23 mouse cellular contexts compared by ENCODE assay signal in genomic region chr9:20517727-20518126, GRCm38 (mm10). TPM values are rescaled to one million over a fixed set of nuclear protein-coding genes. Genes with fewer than 3 reads are reported as not detected.
DNase-seq lines count a peak whose midpoint lies in the region; ATAC-seq and TF ChIP-seq lines count a peak whose summit lies in the region.
"Had no signal": no experiment of that assay in that cellular context is flagged by ENCODE, and none has a peak within 500 bp of the region (broad histone marks: within the 10 kb centered on the region; RNA-seq: fewer than 3 reads in every experiment).

No protein-coding gene starts in this region.

- H3K4me1 ChIP-seq in hindbrain, embryonic 14.5 days (replicated peaks; ENCODE audit: control insufficient read depth, insufficient read depth, low read length) = peaks cover 31% of the 10 kb centered on the region
- peaks cover 17% of the 10 kb centered on the region for H3K4me1 ChIP-seq in hindbrain, postnatal 0 days (ENCODE audit: insufficient read depth, low read length)
- H3K4me1 ChIP-seq in lung, postnatal 0 days (ENCODE audit: insufficient read depth, low read depth, low read length) = peaks cover 13% of the 10 kb centered on the region; the same call in 1 of the 2 replicates
- H3K4me1 ChIP-seq in midbrain, embryonic 13.5 days (replicated peaks) = peaks cover 76% of the 10 kb centered on the region
- H3K4me1 ChIP-seq in midbrain, embryonic 10.5 days = peaks cover 27% of the 10 kb centered on the region
- H3K4me1 ChIP-seq in MEL (ENCODE audit: control insufficient read depth in 1 of 2, insufficient read depth in 2 of 2, low read length in 2 of 2) = peaks cover 30 to 48% of the 10 kb centered on the region in 2 experiments

- 94% methylated on average over 1 of the region's 1 CpGs for WGBS in hindbrain, embryonic 14.5 days
- 95% methylated on average over 1 of the region's 1 CpGs for WGBS in hindbrain, postnatal 0 days
- 85% methylated on average over 1 of the region's 1 CpGs for WGBS in lung, postnatal 0 days
- WGBS in midbrain, embryonic 13.5 days = 92% methylated on average over 1 of the region's 1 CpGs
- WGBS in midbrain, embryonic 10.5 days = 97% methylated on average over 1 of the region's 1 CpGs

- TF ChIP-seq EP300 in lung, postnatal 0 days (IDR thresholded peaks at IDR 0.05) = no peak
- peak; percentile 59; a peak in 3 of 4 replicates for TF ChIP-seq EP300 in MEL (IDR thresholded peaks at IDR 0.05; ENCODE audit: low read depth in 1 of 2, low read length in 2 of 2)

- H3K4me2 ChIP-seq in hindbrain, embryonic 14.5 days (replicated peaks) = peak overlapping the region; percentile 96; the same call in 1 of the 2 replicates
- H3K4me2 ChIP-seq in hindbrain, postnatal 0 days (ENCODE audit: low read depth, low read length) = no peak overlapping the region
- no peak overlapping the region for H3K4me2 ChIP-seq in lung, postnatal 0 days (replicated peaks; ENCODE audit: low read depth, low read length)
- no peak overlapping the region for H3K4me2 ChIP-seq in midbrain, embryonic 13.5 days (replicated peaks)

- TF ChIP-seq CTCF in hindbrain, postnatal 0 days (IDR thresholded peaks at IDR 0.05; ENCODE audit: low read depth) = no peak
- TF ChIP-seq CTCF in lung, postnatal 0 days (IDR thresholded peaks at IDR 0.05) = no peak
- TF ChIP-seq CTCF in MEL (IDR thresholded peaks at IDR 0.05 in 2 of 3, conservative IDR thresholded peaks at IDR 0.05 in 1 of 3; ENCODE audit: control insufficient read depth in 1 of 3, insufficient read depth in 1 of 3, low read depth in 2 of 3, low read length in 3 of 3, poor library complexity in 1 of 3, severe bottlenecking in 1 of 3) = no peak

- H3K9ac ChIP-seq in hindbrain, embryonic 14.5 days = no peak overlapping the region
- H3K9ac ChIP-seq in hindbrain, postnatal 0 days (replicated peaks; ENCODE audit: low read length) = no peak overlapping the region
- H3K9ac ChIP-seq in lung, postnatal 0 days (replicated peaks; ENCODE audit: low read depth) = no peak overlapping the region
- H3K9ac ChIP-seq in midbrain, embryonic 13.5 days (replicated peaks) = no peak overlapping the region
- no peak overlapping the region for H3K9ac ChIP-seq in MEL (ENCODE audit: control insufficient read depth, low read depth, low read length, poor library complexity, severe bottlenecking)

- DNase-seq in hindbrain, embryonic 14.5 days (ENCODE audit: low spot score) = no peak
- no peak for DNase-seq in hindbrain, postnatal 0 days (ENCODE audit: low spot score)
- no peak for DNase-seq in lung, postnatal 0 days (ENCODE audit: low spot score)
- DNase-seq in lung, postnatal 36 days = no peak
- DNase-seq in midbrain, embryonic 10.5 days (ENCODE audit: low spot score) = no peak
- DNase-seq in MEL (ENCODE audit: low read depth, low spot score) = peak; percentile 48
- DNase-seq in heart, postnatal 14 days = no peak
- DNase-seq: adrenal gland, adult 2 months; adrenal gland, adult 8-10 months; adrenal gland, postnatal 10 days; adrenal gland, postnatal 14 days; adrenal gland, postnatal 25 days; adrenal gland, postnatal 36 days; B cell, adult 2 months; cerebellum, adult 11 months; cerebellum, adult 11-12 months; cerebellum, adult 18-20 months had no signal

- no peaks in the 10 kb centered on the region for H3K27me3 ChIP-seq in hindbrain, embryonic 14.5 days (ENCODE audit: control insufficient read depth, insufficient read depth, low read length)
- no peaks in the 10 kb centered on the region for H3K27me3 ChIP-seq in hindbrain, postnatal 0 days (ENCODE audit: insufficient read depth, low read length)
- H3K27me3 ChIP-seq in lung, postnatal 0 days (replicated peaks; ENCODE audit: insufficient read depth, low read length) = no peaks in the 10 kb centered on the region
- H3K27me3 ChIP-seq in midbrain, embryonic 13.5 days = no peaks in the 10 kb centered on the region
- no peaks in the 10 kb centered on the region for H3K27me3 ChIP-seq in midbrain, embryonic 10.5 days (ENCODE audit: low read depth, poor library complexity, severe bottlenecking)
- H3K27me3 ChIP-seq in MEL (ENCODE audit: control insufficient read depth in 1 of 2, insufficient read depth in 2 of 2, low read length in 2 of 2) = no peaks in the 10 kb centered on the region
- H3K27me3 ChIP-seq: CH12.LX, Patski had no signal

- no peak for TF ChIP-seq POLR2A in MEL (IDR thresholded peaks at IDR 0.05; ENCODE audit: control insufficient read depth in 1 of 2, insufficient read depth in 1 of 2, low read depth in 1 of 2, low read length in 2 of 2, poor library complexity in 1 of 2)

- H3K27ac ChIP-seq in hindbrain, embryonic 14.5 days = no peak overlapping the region
- H3K27ac ChIP-seq in hindbrain, postnatal 0 days = no peak overlapping the region
- no peak overlapping the region for H3K27ac ChIP-seq in lung, postnatal 0 days (ENCODE audit: low read length)
- no peak overlapping the region for H3K27ac ChIP-seq in midbrain, embryonic 13.5 days
- H3K27ac ChIP-seq in midbrain, embryonic 10.5 days (replicated peaks) = no peak overlapping the region
- no peak overlapping the region for H3K27ac ChIP-seq in MEL (ENCODE audit: control insufficient read depth, low read depth, low read length)

- no peak for TF ChIP-seq RAD21 in MEL (IDR thresholded peaks at IDR 0.05; ENCODE audit: low read depth, low read length)

- ATAC-seq in hindbrain, embryonic 14.5 days (ENCODE audit: low FRiP score) = no peak
- no peak for ATAC-seq in hindbrain, postnatal 0 days
- no peak for ATAC-seq in lung, postnatal 0 days
- ATAC-seq in midbrain, embryonic 13.5 days = no peak
- ATAC-seq: activated CD4-positive, CD25-positive, alpha-beta regulatory T cell, adult 4 months; CD4-positive, CD25-positive, alpha-beta regulatory T cell, adult 4 months; Patski had no signal

- intact Hi-C loops in heart, postnatal 14 days (cut with DNase I) = no loop called here

- H3K4me3 ChIP-seq in hindbrain, embryonic 14.5 days (replicated peaks; ENCODE audit: low read length) = no peak overlapping the region
- H3K4me3 ChIP-seq in hindbrain, postnatal 0 days (ENCODE audit: low read length) = no peak overlapping the region
- H3K4me3 ChIP-seq in lung, postnatal 0 days (ENCODE audit: low read depth, low read length) = 0 out of 2 replicates have a peak overlapping the region, but pooled peaks have one; percentile 12
- 0 out of 2 replicates have a peak overlapping the region, but pooled peaks have one; percentile 1 for H3K4me3 ChIP-seq in midbrain, embryonic 13.5 days (replicated peaks)
- H3K4me3 ChIP-seq in midbrain, embryonic 10.5 days = no peak overlapping the region
- no peak overlapping the region for H3K4me3 ChIP-seq in MEL (ENCODE audit: control insufficient read depth in 1 of 2, insufficient read depth in 1 of 2, low read depth in 2 of 2, low read length in 2 of 2)

- H3K36me3 ChIP-seq in hindbrain, embryonic 14.5 days (replicated peaks; ENCODE audit: control insufficient read depth, insufficient read depth) = peaks cover 49% of the 10 kb centered on the region
- H3K36me3 ChIP-seq in hindbrain, postnatal 0 days (ENCODE audit: insufficient read depth, low read length) = peaks cover 12% of the 10 kb centered on the region; the same call in 1 of the 2 replicates
- 0 out of 2 replicates have a peak, but pooled peaks cover 5% of the 10 kb centered on the region for H3K36me3 ChIP-seq in lung, postnatal 0 days (ENCODE audit: insufficient read depth, low read length)
- peaks cover 34% of the 10 kb centered on the region for H3K36me3 ChIP-seq in midbrain, embryonic 13.5 days
- H3K36me3 ChIP-seq in midbrain, embryonic 10.5 days = peaks cover 69% of the 10 kb centered on the region
- peaks cover 36 to 65% of the 10 kb centered on the region in 2 experiments for H3K36me3 ChIP-seq in MEL (ENCODE audit: control insufficient read depth in 1 of 2, insufficient read depth in 2 of 2, low read length in 2 of 2)

- H3K79me2 ChIP-seq in MEL (ENCODE audit: control insufficient read depth, insufficient read depth, low read length, poor library complexity) = peaks cover 50% of the 10 kb centered on the region

- H3K9me3 ChIP-seq in hindbrain, embryonic 14.5 days (ENCODE audit: control insufficient read depth, low read length) = no peaks in the 10 kb centered on the region
- H3K9me3 ChIP-seq in hindbrain, postnatal 0 days (ENCODE audit: low read length) = no peaks in the 10 kb centered on the region
- no peaks in the 10 kb centered on the region for H3K9me3 ChIP-seq in lung, postnatal 0 days (ENCODE audit: low read length)
- no peaks in the 10 kb centered on the region for H3K9me3 ChIP-seq in midbrain, embryonic 13.5 days
- H3K9me3 ChIP-seq in midbrain, embryonic 10.5 days (replicated peaks) = no peaks in the 10 kb centered on the region
- no peaks in the 10 kb centered on the region for H3K9me3 ChIP-seq in MEL (replicated peaks; ENCODE audit: insufficient read depth, low read length)
- H3K9me3 ChIP-seq: G1E had no signal

RNA-seq across cellular contexts. Expression of gene Zfp266, which starts 3.5 kb away (rescaled TPM):
- 90.6 and 92.2 TPM in 2 replicates for polyA plus RNA-seq in hindbrain, embryonic 14.5 days (2014; fragmentation: Nextera tagmentation; extraction: Ambion mirVana)
- 67.5 and 83.3 TPM in 2 replicates for total RNA-seq in hindbrain, postnatal 0 days (2014; rRNA removed)
- 50.9 and 51.4 TPM in 2 replicates for polyA plus RNA-seq in hindbrain, postnatal 0 days (2015; fragmentation: Nextera tagmentation; extraction: Ambion mirVana)
- polyA plus RNA-seq in lung, postnatal 0 days (2015; fragmentation: Nextera tagmentation; extraction: Ambion mirVana) = 63.8 and 73.4 TPM in 2 replicates
- 143 and 151 TPM in 2 replicates for polyA plus RNA-seq in midbrain, embryonic 13.5 days (2015; fragmentation: Nextera tagmentation; extraction: Ambion mirVana)
- 117 and 139 TPM in 2 replicates for polyA plus RNA-seq in midbrain, embryonic 10.5 days (2016; fragmentation: Nextera tagmentation; extraction: Ambion mirVana)
- total RNA-seq in MEL (2012; rRNA removed) = 68.1 and 88.0 TPM in 2 replicates
- 10 to 100 TPM; 30.7 to 31.5 TPM for polyA plus RNA-seq in MEL (2012; ENCODE audit: insufficient read depth in 1 of 2, insufficient read length in 2 of 2, low read depth in 1 of 2, low replicate concordance in 2 of 2, missing spikeins in 1 of 2)
- total RNA-seq in heart, postnatal 14 days (2021) = 10 to 100 TPM; 32.2 to 36.1 TPM

RNA-seq across cellular contexts. Expression of gene Zfp426, which starts 25.2 kb away (rescaled TPM):
- polyA plus RNA-seq in hindbrain, embryonic 14.5 days (2014; fragmentation: Nextera tagmentation; extraction: Ambion mirVana) = 37.3 and 39.4 TPM in 2 replicates
- 48.3 and 57.1 TPM in 2 replicates for total RNA-seq in hindbrain, postnatal 0 days (2014; rRNA removed)
- polyA plus RNA-seq in hindbrain, postnatal 0 days (2015; fragmentation: Nextera tagmentation; extraction: Ambion mirVana) = 22.1 and 23.3 TPM in 2 replicates
- 14.8 and 17.5 TPM in 2 replicates for polyA plus RNA-seq in lung, postnatal 0 days (2015; fragmentation: Nextera tagmentation; extraction: Ambion mirVana)
- 33.1 and 35.4 TPM in 2 replicates for polyA plus RNA-seq in midbrain, embryonic 13.5 days (2015; fragmentation: Nextera tagmentation; extraction: Ambion mirVana)
- 27.3 and 31.3 TPM in 2 replicates for polyA plus RNA-seq in midbrain, embryonic 10.5 days (2016; fragmentation: Nextera tagmentation; extraction: Ambion mirVana)
- total RNA-seq in MEL (2012; rRNA removed) = 32.1 and 41.5 TPM in 2 replicates
- polyA plus RNA-seq in MEL (2012; ENCODE audit: insufficient read depth in 1 of 2, insufficient read length in 2 of 2, low read depth in 1 of 2, low replicate concordance in 2 of 2, missing spikeins in 1 of 2) = 10 to 100 TPM in 1 of 2 experiments, not detected in 1; 30.7 TPM
- 10 to 100 TPM; 12.4 to 13.1 TPM for total RNA-seq in heart, postnatal 14 days (2021)

RNA-seq across cellular contexts. Expression of gene Zfp26, which starts 57.8 kb away (rescaled TPM):
- polyA plus RNA-seq in hindbrain, embryonic 14.5 days (2014; fragmentation: Nextera tagmentation; extraction: Ambion mirVana) = 21.9 and 25.5 TPM in 2 replicates
- total RNA-seq in hindbrain, postnatal 0 days (2014; rRNA removed) = 21.4 and 22.1 TPM in 2 replicates
- polyA plus RNA-seq in hindbrain, postnatal 0 days (2015; fragmentation: Nextera tagmentation; extraction: Ambion mirVana) = 8.0 and 11.2 TPM in 2 replicates
- polyA plus RNA-seq in lung, postnatal 0 days (2015; fragmentation: Nextera tagmentation; extraction: Ambion mirVana) = 6.8 and 9.5 TPM in 2 replicates
- polyA plus RNA-seq in midbrain, embryonic 13.5 days (2015; fragmentation: Nextera tagmentation; extraction: Ambion mirVana) = 17.5 and 20.1 TPM in 2 replicates
- polyA plus RNA-seq in midbrain, embryonic 10.5 days (2016; fragmentation: Nextera tagmentation; extraction: Ambion mirVana) = 20.5 and 23.3 TPM in 2 replicates
- 50.5 and 52.5 TPM in 2 replicates for total RNA-seq in MEL (2012; rRNA removed)
- polyA plus RNA-seq in MEL (2012; ENCODE audit: insufficient read depth in 1 of 2, insufficient read length in 2 of 2, low read depth in 1 of 2, low replicate concordance in 2 of 2, missing spikeins in 1 of 2) = 10 to 100 TPM; 18.5 to 55.4 TPM
- 10 to 100 TPM; 14.3 to 15.3 TPM for total RNA-seq in heart, postnatal 14 days (2021)

Comparison
In these comparisons a context has a peak if more than half of its experiments do, and no peak if none do; other contexts are left out.
1. H3K4me3 ChIP-seq: peak in lung, postnatal 0 days (single experiment) and midbrain, embryonic 13.5 days (single experiment); none in hindbrain, embryonic 14.5 days (single experiment), hindbrain, postnatal 0 days (single experiment), midbrain, embryonic 10.5 days (single experiment) and MEL (0 of 2).